Mouse (Mus musculus) urinary bladder, postnatal 36 days (tissue): ENCODE data around the gene Cradd.
A peak's percentile ranks its signal among the peaks of the same experiment; 100 is the strongest.

Source experiments
- DNase-seq, 2 experiments: peaks; one replicate each; pipeline ENCODE4 v3.0.0; 2022; ENCODE audit warnings: low spot score in 2 of 2, mixed read lengths in 1 of 2

The Cradd gene

GRCm38 (mm10) chr10:95244961-95245679 lies 78.8 kb downstream of the Cradd start:
- no peak for DNase-seq

DNA sequence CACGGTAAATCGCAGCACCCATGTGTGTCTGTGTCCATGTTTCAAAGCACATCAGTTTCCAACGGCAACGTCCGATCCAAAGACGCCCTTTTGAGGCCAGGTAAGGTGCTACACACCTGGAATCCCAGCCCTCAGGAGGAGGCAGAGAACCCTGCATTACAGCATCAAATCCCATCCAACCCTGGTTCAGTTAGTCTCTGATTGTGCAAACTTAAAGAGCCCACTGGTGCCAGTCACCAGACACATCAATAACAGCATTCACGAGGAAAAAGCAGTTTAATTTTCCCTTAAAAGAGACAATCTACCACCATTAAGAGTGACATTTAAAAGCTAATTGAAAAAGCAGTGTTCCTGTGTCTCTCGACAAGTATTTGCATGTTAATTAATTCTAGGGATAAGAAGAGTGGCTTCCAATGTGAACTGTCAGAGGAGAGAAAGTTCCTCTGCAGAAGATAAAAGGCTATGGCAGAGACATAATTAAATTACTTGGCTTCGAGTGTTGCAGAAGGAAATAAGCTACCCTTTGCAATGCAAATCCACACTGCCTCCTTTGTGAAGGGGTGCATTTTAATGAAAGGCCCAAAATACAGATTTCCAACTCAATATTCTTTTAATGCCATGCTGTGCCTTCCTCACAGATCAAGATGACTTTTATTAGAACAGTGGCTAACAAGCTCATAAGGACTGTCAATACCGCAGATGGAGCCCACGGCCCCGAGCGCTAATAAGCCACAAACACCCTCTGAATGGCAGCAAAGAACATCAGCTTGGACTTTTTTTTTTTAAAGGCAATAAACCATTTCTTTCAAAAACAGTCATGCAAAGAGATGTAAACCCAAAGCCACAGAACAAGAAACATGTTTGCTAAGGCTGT lies 84.5 kb downstream of the Cradd start:
- DNase-seq: no peak

- no peak for DNase-seq
These were observed 85.3 kb downstream of the Cradd start for GRCm38 (mm10) chr10:95238667-95239066.

DNA sequence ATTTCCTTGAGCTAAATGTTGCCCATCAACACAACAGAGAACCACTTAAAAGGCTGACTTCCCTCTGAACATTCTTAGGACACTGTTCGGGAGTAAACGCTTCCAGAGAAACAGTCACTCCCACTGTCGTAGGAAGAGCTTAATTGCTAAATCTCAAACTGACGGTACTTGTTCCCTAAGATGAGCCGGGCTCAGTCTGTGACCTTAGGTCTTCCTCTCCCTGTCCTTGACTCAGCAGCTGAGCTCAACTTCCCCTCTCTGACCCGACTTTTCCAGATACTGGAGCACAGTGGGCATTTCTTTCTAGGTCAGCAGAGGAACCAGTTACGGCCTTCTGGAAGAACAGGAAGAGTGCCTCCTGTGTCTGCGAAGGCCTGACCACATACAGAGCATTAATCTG lies 87.7 kb downstream of the Cradd start:
- DNase-seq: no peak

DNA sequence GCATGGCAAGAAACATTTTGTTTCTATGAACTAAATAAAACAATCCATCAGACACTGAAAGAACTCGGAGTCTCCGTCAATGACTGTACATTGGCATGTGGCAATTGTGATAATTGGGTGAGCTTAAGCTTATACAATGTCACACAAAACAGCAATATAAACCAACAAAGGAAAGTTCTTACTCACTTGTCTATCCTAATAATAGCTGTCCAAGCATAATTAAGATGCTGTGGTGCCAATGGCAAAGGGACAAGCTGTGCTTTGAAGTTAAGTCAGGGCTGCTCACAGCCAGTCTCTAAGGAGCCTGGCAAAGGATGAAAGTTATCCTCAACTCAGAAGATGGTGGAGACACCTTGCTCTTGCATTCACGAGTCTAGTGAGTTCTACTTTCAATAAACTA lies 89.3 kb downstream of the Cradd start:
- DNase-seq: no peak

DNA sequence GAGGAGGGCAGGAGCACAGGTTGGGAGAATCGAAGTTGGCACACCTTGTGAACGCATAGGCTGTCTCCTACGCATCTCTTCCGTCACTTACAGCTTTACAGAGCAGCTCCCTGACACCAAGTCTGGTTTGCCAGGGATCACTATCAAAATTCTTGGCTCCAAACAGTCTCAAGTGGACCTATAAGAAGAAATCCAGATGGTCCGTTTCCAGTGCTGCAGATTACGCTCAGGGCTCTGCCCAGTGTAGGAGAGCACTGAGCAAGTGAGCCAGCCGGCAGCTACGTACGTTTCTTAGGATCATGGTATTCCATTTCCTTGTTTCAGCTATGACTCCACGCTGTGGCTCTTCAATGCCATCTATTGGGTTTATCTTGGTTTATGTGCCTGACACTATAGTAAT lies 90.9 kb downstream of the Cradd start:
- no peak for DNase-seq

- DNase-seq: no peak
These were observed 91.4 kb downstream of the Cradd start for GRCm38 (mm10) chr10:95232554-95232953.

DNA sequence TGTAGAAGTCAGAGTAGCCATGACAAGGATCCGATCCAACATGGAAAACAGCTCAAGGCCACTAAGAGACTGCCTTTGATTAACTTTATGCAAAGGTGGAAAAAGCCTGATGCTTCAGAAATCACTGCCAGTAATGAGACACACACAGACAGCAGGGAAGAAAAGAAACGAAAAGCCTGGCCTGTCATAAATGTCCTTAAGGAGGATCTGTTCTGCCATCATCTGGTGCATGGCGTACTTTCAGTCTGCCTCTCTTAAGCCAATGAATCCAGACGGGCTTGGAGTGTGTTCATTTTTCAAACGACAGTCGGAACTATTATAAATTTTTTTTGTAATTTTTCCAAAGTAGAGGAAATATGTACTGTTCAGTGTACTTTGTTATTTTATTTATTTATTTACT lies 95.7 kb downstream of the Cradd start:
- no peak for DNase-seq

DNA sequence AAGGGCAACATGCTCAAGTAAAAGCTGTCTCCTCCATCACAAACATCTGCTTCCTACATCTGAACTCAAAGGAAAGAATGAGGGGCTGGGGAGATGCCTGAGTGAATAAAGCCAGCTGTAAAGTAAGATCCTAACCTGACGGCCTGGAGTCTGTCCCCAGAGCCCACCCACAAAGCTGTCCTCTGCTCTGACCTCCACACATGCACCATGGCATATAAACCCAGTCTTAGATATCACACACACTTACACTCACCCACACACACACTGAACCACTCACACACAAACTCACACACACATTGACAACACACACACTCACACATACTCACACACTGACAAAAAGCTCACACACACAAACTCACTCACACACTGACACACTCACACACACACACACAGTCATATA lies 96.3 kb downstream of the Cradd start:
- no peak for DNase-seq

- no peak for DNase-seq
These were observed 97.2 kb downstream of the Cradd start for GRCm38 (mm10) chr10:95226772-95227171.

DNA sequence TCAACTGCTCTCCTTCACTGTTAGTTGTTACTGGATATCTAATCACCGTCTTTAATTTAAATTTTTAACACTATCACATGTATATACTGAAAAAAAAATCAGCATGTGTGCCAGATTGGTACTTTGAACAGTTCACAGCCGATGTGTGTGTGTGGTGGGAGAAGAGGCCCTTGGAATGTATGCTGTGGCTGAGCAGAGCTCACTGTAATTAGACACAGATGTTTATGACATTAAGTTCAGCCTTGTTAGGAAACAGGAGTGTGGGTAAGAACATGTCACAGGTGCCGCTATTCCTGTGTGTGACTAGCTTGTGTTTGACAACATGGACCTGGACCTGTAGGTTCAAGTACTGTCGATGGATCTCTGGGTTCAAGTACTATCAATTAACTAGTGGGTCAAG lies 98.9 kb downstream of the Cradd start:
- no peak for DNase-seq

- DNase-seq: no peak
These were observed 100.7 kb downstream of the Cradd start for GRCm38 (mm10) chr10:95223211-95223610.

GRCm38 (mm10) chr10:95221914-95222313 lies 102.0 kb downstream of the Cradd start:
- DNase-seq: no peak

DNA sequence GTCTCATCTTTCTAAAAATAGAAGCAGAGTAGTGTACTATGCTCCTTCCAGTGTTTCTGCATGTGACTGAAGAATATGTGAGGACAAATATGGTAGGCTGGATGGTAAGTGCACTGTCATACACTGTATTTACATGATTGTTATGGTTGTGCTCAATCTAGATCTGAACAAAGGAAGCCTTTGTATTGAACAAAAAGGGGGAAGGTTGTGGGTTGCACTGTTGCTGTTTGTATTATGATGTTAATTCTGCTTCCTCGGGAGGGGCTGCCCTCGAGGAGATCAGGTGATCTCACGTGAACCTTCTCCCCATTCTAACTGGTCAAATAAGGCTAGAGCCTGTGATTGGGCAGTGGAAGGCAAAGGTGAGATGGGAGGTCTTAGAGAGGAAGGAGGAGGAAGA lies 103.4 kb downstream of the Cradd start:
- no peak for DNase-seq

- DNase-seq: peak in 1 of 2 experiments; percentile 26
These were observed 105.3 kb downstream of the Cradd start for GRCm38 (mm10) chr10:95218683-95219060.

DNA sequence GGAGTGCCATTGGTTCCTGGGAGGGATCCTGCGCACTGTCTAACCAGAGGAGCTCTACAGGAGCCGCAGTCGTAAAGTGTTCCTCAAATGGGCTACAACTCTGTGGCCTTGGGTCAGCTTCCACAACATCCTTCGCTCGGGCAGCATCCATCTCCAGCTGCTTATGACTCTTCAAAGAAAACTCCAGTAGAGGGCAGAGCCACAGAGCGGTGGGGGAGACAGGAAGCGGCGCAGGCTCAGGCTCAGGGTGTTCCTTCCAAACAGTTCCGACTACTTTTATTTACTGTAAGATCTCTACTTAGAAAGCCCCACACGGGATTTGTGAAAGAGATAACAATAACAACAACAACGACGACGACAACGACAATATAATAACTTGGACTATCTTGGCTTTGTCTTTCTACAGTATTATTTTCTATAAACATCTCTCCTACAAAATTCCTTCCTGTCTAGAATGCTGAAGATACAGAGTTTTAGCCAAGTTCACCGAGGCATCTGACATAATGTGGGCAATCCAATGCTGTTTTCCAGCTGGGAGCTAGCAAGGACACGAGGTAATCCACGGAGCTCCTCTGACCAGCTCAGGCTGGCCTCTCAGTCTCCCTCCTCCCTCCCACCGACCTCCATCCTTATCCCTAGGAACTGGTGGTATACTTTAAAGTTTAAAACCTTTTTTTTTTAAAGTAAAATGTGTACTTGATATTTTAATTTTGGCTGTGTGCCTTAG lies 105.8 kb downstream of the Cradd start:
- no peak for DNase-seq

DNA sequence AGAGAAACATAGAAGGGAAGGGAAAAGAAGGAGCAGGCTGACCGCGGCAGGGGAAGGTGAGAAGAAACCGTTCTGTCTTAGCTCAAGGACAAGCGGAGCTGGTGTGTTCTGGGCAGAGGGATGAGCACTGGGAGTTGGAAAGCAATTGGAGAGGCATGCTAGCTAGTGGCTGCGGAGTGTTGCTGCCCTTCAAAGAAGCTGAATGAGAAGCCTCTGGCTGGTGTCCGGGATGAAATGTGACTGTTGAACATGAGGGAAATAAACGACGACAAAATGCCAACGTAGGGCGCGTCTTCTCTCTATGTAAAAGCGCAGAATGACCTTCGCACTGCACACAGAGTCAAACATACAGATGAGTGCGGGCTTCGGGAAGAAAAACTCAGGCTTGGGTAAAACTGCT lies 108.6 kb downstream of the Cradd start:
- DNase-seq: no peak

- DNase-seq: no peak
These were observed 110.1 kb downstream of the Cradd start for GRCm38 (mm10) chr10:95213820-95214219.

- DNase-seq: no peak
These were observed 110.6 kb downstream of the Cradd start for GRCm38 (mm10) chr10:95213311-95213710.

- no peak for DNase-seq
These were observed 112.3 kb downstream of the Cradd start for GRCm38 (mm10) chr10:95211660-95212059.

DNA sequence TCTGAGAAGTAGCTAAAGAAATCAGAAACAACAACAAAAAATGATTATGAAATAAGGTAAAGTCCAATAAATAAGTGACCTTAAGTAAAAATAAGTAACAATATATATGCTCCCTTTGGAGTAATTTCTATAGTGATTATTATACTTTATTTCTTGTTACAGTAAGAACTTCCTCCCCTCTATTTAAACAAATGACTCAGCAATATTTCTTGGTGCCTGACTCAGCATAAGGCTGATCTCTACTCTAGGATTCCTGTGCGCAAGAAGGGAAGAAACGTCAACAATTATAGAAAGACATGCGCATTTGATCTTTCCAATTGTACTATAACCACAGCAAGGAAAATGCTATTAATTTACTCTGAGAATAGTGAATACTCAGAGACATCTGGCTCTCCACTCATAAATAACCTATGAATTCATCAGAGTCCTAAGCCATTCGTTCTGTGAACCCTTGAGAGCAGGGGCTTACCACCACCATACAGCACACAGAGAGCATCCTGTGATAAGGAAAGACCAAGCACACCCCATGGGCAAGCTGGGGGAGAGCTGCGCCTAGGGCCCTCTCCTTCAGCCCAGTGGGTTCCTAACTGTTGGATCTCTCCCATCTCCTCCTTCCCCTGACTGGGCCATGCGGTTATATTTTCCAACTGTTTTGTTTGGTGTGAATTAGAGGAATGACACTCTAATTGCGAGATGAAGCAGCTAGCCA lies 113.1 kb downstream of the Cradd start:
- no peak for DNase-seq

DNA sequence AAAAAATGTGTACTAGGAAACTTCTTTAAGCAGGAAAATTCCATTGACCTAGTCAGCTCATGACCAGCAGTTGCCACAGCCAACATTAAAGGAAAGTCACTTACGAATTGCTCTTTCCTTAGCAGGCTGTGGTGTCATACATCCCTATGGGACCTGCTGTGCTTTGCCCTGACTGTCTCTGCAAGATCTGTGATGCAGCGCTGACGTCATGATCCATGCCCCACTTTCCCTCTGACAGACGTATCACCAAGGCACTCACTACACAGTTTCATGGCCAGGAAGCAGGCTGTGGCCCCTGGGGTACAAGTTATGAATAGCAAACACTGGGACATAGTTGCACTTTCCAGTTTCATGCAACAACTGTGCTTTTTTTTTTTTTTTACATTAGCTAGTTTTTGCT lies 113.8 kb downstream of the Cradd start:
- DNase-seq: peak in 1 of 2 experiments; percentile 46
